Mouse (Mus musculus) Muller cell, postnatal 12 days (primary cell): ENCODE results near the gene Nfatc3.
"Not testable (repeated sequence)": the region's sequence is repeated elsewhere in the genome, so short reads cannot be mapped to it uniquely, and the experiment has no call there.

Experiments
- DNase-seq: peaks from one replicate; pipeline ENCODE4 v3.0.0-alpha.2; 2015; ENCODE audit errors: inconsistent ontology term

Nfatc3 gene

DNA sequence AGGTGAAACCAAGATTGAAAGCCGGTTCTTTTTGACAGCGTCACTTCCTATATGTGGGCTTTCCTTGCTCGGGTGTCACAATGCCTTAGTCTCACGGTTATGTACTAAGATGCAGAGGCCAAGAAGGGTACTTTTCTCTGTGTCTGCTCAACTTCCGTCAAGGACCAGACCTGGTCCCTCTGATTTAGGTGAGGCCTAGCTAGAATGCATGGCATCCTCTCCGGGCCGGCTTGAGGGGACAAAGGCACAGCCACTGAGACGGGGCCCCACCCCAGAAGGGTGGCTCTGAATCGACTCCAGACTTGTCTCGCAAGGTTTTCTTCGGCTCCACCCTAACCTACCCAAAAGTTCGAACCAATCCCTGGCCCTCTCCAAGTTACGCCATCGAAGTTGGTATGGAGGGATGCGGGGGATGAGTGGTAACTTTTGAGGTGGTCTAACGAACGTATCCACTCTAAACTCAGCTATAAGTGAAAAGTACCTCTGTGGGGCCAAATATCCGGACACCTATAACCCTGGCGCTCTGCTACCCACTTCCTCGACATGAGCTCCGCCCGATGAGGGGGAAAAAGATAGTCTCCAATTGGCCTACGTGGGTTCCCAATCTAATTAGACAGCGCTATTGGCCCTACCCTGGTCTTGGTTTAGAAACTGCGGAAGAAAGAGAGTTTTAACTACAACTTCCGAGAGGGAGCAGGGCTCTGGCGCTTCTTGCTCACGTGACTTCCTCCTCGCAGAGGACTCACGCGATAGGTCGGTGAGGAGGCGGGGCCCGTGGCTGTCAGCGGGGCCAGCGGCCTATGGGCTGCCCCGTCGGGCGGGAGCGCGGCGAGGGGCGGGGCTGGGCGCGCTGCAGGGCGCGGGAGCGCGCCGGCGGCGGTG, at the start of gene Nfatc3:
Gene Nfatc3 (plus strand): TSS at position 110 of the 882 bp plus-strand sequence.
- DNase-seq = peak; percentile 98

- DNase-seq = peak; percentile 89
Measured at GRCm38 (mm10) chr8:106010748-106011642, 47.6 kb upstream of the Nfatc3 start.

DNA sequence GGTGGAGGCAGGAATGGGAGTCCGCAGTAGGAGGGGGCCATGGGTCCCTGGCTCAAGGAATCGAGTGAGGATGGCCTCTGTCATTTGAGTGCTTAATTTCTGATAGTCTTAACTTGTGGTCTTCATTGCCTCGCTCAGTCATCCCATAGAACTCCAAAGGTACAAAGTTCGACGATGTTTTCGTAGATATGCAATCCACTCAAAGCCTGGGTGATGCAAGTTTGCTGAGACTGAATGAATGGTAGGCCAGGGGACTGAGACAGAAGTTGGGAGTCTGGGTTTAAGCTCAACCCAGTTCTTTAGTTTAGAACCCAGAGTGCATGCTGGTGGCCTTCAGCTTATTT, 47.0 kb upstream of the Nfatc3 start, which contains the start of gene Ddx28:
Gene Ddx28 (minus strand): TSS at position 240 of the 344 bp plus-strand sequence.
- DNase-seq = no peak

DNA sequence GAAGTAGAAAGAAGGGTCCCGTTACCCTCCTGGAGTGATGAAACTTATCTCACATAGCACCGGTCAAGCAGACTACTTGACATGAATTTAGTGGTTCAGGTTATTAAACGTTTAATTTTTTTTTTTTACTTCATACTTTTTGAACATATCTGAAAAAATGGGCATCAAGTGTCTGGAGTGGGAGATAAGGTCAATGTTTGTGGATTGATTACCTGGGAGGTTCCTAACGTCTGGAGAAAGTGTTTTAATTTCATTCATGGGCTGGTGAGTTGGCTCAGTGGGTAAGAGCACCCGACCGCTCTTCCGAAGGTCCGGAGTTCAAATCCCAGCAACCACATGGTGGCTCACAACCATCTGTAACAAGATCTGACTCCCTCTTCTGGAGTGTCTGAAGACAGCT, 46.4 kb upstream of the Nfatc3 start:
- not testable (repeated sequence) for DNase-seq

- DNase-seq = no peak
Measured at GRCm38 (mm10) chr8:106016284-106016683, 42.4 kb upstream of the Nfatc3 start.

- DNase-seq = no peak
Measured at GRCm38 (mm10) chr8:106017130-106017529, 41.5 kb upstream of the Nfatc3 start.

- DNase-seq = no peak
Measured at GRCm38 (mm10) chr8:106018039-106018438, 40.6 kb upstream of the Nfatc3 start.

DNA sequence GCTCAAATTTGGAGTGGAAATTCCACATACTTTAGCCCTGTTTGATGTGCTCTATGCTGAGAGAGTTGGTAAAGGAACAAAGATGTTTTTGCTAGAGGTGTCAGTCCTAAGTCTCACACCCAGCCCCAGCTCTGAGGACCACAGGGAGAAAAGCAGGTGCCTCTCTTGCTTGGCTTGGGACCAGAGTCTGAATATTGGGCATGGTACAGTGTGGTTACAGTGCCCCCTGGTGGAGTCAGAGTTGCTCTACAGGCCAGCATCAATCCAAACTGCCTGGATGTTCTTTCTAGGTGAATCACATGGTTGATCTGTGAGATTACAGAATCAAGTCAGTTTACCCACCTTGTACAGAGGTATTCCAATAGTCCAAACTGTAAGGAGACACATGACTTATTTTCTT, 36.2 kb upstream of the Nfatc3 start:
- peak; percentile 77 for DNase-seq

DNA sequence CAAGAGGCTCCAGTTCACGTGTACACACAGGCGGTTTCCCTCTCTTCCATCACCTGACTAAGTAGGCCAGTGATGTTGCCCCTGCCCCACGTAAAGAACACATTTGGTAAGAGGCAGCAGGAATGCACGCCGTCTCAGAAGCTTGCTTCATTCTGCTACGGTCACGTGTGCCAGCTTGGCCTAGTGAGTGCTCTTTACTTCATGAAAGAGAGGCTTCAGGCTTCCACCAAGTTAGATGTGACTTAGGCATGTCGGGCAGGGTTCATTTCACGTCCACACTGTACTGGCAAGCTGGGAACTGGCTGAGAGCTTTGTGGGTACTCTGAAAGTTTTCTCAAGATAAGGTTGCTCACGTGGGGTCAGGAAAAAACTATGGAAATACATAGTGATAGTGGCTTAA, 19.9 kb upstream of the Nfatc3 start:
- DNase-seq = no peak

DNA sequence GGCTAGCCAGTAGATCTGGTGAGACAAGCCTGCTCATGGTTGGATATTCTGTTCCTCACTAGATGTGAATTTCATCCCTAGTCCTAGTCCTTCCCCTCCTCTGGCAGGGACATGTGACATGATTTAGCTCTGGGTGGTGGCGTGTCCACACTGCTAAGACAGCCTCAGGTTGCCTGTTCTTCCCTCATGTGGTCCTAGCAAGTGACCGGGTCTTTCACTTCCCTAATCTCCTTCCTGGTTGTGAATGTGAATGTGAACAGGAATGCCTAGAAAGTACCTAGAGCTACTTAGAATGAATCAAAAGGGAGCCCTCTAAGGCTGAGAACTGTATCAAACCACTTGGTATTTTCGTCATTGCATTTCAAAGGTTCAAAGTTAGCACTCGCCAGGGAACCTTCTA, 19.0 kb upstream of the Nfatc3 start:
- DNase-seq = no peak

DNA sequence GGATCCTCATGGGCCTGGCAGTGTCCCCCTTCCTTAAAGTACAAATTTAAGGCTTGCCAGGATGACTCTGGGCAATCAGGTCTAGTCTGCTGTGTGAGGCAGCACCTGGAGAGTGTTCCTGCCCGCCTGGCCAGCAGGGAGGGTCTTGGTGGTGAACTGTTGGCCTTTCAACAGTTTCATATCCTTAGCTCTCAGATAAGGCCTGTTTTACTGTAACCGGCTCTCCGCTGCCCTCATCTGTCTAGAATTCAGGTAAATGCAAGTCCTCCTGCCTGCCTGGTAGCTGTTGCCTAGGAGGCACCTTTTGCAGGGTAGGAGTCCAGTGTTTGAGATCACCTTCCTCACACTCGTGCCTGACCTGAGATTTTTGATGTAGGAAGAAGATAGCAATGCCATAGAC, 18.4 kb upstream of the Nfatc3 start:
- DNase-seq = no peak

DNA sequence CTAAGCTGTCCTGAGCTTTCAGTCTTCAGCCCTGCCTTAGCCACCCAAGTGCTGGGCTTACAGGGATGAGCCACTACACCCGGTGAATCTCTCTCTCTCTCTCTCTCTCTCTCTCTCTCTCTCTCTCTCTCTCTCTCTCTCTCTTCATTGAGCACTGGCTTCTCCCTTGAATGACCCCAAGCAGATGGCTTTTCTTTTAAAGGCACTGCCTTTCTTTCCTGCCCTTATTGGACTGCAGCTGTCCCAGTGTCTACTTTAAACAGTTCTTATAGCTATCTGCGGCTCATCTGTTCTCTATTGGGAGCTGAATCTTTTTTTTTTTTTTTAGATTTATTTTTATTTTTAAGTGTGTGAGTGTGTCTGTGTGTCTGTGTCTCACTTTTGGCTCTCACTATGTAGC, 15.6 kb upstream of the Nfatc3 start:
- no peak for DNase-seq

DNA sequence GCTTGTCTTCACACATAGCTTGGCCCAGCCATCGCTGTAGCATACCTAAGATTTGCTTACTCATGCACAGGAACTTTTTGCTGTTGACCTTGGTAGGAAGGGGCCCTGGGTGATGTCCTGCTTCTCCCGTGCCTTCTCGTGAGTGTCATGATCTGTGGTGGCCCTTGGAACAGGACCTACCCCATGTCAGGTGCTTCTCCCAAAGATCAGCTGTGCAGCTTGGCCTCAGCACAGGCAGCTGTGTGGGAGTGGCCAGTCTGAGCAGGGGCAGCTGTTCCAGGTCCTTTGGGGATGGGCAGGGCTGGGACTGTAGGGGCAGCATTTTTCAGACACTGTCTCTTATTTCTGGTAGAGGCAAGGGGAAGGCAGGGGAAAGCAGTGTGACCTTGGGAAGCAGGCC, 14.5 kb upstream of the Nfatc3 start:
- no peak for DNase-seq

GRCm38 (mm10) chr8:106046872-106047559, 11.6 kb upstream of the Nfatc3 start:
- DNase-seq = no peak

- no peak for DNase-seq
Measured at GRCm38 (mm10) chr8:106047854-106048630, 10.6 kb upstream of the Nfatc3 start.

- no peak for DNase-seq
Measured at GRCm38 (mm10) chr8:106049840-106050239, 8.8 kb upstream of the Nfatc3 start.

DNA sequence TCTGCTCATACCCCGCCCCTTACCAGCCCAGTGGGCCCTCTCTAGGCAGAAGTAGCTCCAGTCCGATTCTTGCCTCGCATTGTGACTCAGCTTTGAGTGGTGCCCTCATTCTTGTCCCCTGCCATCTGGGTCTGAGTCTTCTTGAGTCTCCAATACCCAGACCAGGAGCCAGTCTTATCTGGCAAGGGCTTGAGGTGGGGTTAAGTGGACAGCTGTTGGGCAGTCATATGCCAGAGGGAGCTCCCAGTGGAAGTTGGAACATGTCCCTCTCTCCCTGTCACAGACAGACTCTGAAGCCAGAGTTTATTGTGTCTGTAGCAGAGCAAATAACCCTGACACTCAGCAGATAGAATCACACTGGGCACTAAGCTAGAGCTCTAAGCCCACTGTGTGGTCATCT, 7.6 kb upstream of the Nfatc3 start:
- no peak for DNase-seq

DNA sequence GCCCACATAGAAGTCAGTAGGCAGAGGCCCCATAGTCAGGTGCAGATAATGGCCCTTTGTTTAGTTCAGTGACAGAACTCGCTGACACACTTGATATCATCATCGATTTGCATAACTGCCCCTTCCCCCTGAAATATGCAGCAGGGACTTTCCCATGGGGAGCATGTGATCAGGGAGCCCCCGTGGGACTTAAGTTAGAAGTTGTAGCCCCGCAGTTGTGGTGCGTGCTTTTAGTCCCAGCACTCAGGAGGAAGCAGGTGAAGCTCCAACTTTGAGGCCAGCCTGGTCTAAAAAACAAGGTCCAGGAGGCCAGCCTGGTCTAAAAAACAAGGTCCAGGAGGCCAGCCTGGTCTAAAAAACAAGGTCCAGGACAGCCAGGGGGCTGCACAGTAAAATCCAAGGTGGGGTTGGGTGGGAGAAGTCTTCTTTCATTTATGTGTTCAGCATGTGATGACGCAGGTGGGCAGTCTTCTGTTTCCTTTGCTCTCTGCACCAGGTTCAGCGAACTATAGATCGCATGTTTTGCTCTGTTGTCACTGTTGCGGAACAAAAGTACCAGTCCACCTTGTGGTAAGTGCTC, 6.0 kb upstream of the Nfatc3 start:
- DNase-seq = peak; percentile 36

GRCm38 (mm10) chr8:106054190-106054811, 4.3 kb upstream of the Nfatc3 start:
- no peak for DNase-seq

GRCm38 (mm10) chr8:106055038-106055437, 3.6 kb upstream of the Nfatc3 start:
- DNase-seq = no peak
